Mouse (Mus musculus): Measurements from ENCODE around the gene Uba7.

GRCm38 (mm10) chr9:108017127-108017526 is 41.8 kb downstream of the Uba7 start:
- no peak for TF ChIP-seq CTCF (IDR thresholded peaks at IDR 0.05; ENCODE audit: low read depth)
- no peak for TF ChIP-seq EP300 (IDR thresholded peaks at IDR 0.05; ENCODE audit: low read depth)
